In the genomic region with DNA sequence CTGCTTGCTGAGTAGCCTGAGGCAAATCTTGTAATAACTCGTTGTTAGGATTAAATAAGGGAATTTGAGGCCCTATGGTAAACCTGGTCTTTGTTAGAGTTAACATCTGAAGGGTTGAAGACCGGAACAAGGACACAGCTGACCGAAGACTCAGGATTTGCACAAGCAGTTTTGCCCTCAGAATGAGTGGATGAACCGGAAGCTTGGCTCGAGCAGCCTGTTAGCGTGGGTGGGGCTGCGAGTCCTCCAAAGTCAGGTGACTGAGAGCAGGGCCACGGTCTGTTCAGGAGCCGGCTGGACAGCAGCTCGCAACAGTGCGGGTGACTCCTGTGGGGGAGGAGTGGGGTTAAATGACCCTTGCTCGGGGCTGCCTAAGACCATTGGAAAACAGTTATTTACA, we compare ENCODE assay signal across 8 mouse cellular contexts. TPM values are rescaled to one million over a fixed set of nuclear protein-coding genes. Genes with fewer than 3 reads are reported as not detected.
A peak's percentile ranks its signal among the peaks of the same experiment; 100 is the strongest.
DNase-seq lines count a peak whose midpoint lies in the region; ATAC-seq and TF ChIP-seq lines count a peak whose summit lies in the region.

No protein-coding gene starts in this region.

- H3K4me2 ChIP-seq in embryonic facial prominence, embryonic 12.5 days (replicated peaks), result peak overlapping the region; percentile 69
- peak overlapping the region; percentile 75 for H3K4me2 ChIP-seq in hindbrain, embryonic 14.5 days (replicated peaks)
- H3K4me2 ChIP-seq in limb, embryonic 14.5 days (replicated peaks; ENCODE audit: low read depth, low read length, severe bottlenecking), result peak overlapping the region; percentile 7; the same call in 1 of the 2 replicates
- peak overlapping the region; percentile 80; the same call in 1 of the 2 replicates for H3K4me2 ChIP-seq in neural tube, embryonic 14.5 days (ENCODE audit: low read depth, low read length)

- peaks cover 21% of the 10 kb centered on the region for H3K4me1 ChIP-seq in embryonic facial prominence, embryonic 12.5 days
- H3K4me1 ChIP-seq in hindbrain, embryonic 14.5 days (replicated peaks; ENCODE audit: control insufficient read depth, insufficient read depth, low read length), result peaks cover 21% of the 10 kb centered on the region
- peaks cover 18% of the 10 kb centered on the region for H3K4me1 ChIP-seq in limb, embryonic 14.5 days (ENCODE audit: control insufficient read depth, insufficient read depth, low read length)
- H3K4me1 ChIP-seq in neural tube, embryonic 14.5 days (ENCODE audit: control insufficient read depth, insufficient read depth, low read length), result peaks cover 22% of the 10 kb centered on the region

- no peaks in the 10 kb centered on the region for H3K27me3 ChIP-seq in embryonic facial prominence, embryonic 12.5 days
- no peaks in the 10 kb centered on the region for H3K27me3 ChIP-seq in hindbrain, embryonic 14.5 days (ENCODE audit: control insufficient read depth, insufficient read depth, low read length)
- no peaks in the 10 kb centered on the region for H3K27me3 ChIP-seq in limb, embryonic 14.5 days (ENCODE audit: control insufficient read depth, insufficient read depth, low read length)
- no peaks in the 10 kb centered on the region for H3K27me3 ChIP-seq in neural tube, embryonic 14.5 days (ENCODE audit: control insufficient read depth, insufficient read depth, low read length)

- intact Hi-C loops in left cerebral cortex, postnatal 4 days (cut with DNase I), result loop anchor here (5.0 kb wide), 1 partner anchor 102 kb away; a partner anchor contains a TSS

- ATAC-seq in embryonic facial prominence, embryonic 12.5 days (ENCODE audit: insufficient number of reproducible peaks, insufficient read depth, low FRiP score, low TSS enrichment), result no peak
- no peak for ATAC-seq in hindbrain, embryonic 14.5 days (ENCODE audit: low FRiP score)
- ATAC-seq in limb, embryonic 14.5 days (ENCODE audit: low FRiP score, low read depth), result no peak
- ATAC-seq in neural tube, embryonic 14.5 days (ENCODE audit: low read depth), result no peak
- no peak for ATAC-seq in megakaryocyte, adult 5-6 weeks (ENCODE audit: poor library complexity, severe bottlenecking)

- no peak for TF ChIP-seq POLR2A in limb, embryonic 14.5 days (IDR thresholded peaks at IDR 0.05; ENCODE audit: borderline replicate concordance, extremely low read depth, insufficient read depth, insufficient read length)

- H3K9me3 ChIP-seq in embryonic facial prominence, embryonic 12.5 days, result no peaks in the 10 kb centered on the region
- H3K9me3 ChIP-seq in hindbrain, embryonic 14.5 days (ENCODE audit: control insufficient read depth, low read length), result no peaks in the 10 kb centered on the region
- H3K9me3 ChIP-seq in limb, embryonic 14.5 days (ENCODE audit: control insufficient read depth, low read length), result no peaks in the 10 kb centered on the region
- no peaks in the 10 kb centered on the region for H3K9me3 ChIP-seq in neural tube, embryonic 14.5 days (ENCODE audit: control insufficient read depth, low read length)

- H3K4me3 ChIP-seq in embryonic facial prominence, embryonic 12.5 days, result no peak overlapping the region
- H3K4me3 ChIP-seq in hindbrain, embryonic 14.5 days (replicated peaks; ENCODE audit: low read length), result no peak overlapping the region
- H3K4me3 ChIP-seq in limb, embryonic 14.5 days (replicated peaks; ENCODE audit: low read length), result 0 out of 2 replicates have a peak overlapping the region, but pooled peaks have one; percentile 4
- H3K4me3 ChIP-seq in neural tube, embryonic 14.5 days (ENCODE audit: low read depth, low read length), result no peak overlapping the region

- H3K27ac ChIP-seq in embryonic facial prominence, embryonic 12.5 days, result 0 out of 2 replicates have a peak overlapping the region, but pooled peaks have one; percentile 3
- H3K27ac ChIP-seq in hindbrain, embryonic 14.5 days, result no peak overlapping the region
- no peak overlapping the region for H3K27ac ChIP-seq in limb, embryonic 14.5 days (replicated peaks; ENCODE audit: low read depth, low read length)
- no peak overlapping the region for H3K27ac ChIP-seq in neural tube, embryonic 14.5 days (ENCODE audit: low read depth, low read length)

- H3K9ac ChIP-seq in embryonic facial prominence, embryonic 12.5 days, result no peak overlapping the region
- H3K9ac ChIP-seq in hindbrain, embryonic 14.5 days, result peak overlapping the region; percentile 28; the same call in 1 of the 2 replicates
- no peak overlapping the region for H3K9ac ChIP-seq in limb, embryonic 14.5 days (ENCODE audit: low read depth, low read length, severe bottlenecking)
- no peak overlapping the region; the same call in 1 of the 2 replicates for H3K9ac ChIP-seq in neural tube, embryonic 14.5 days (replicated peaks; ENCODE audit: low read depth, low read length)

- peaks cover 41% of the 10 kb centered on the region for H3K36me3 ChIP-seq in embryonic facial prominence, embryonic 12.5 days
- peaks cover 53% of the 10 kb centered on the region for H3K36me3 ChIP-seq in hindbrain, embryonic 14.5 days (replicated peaks; ENCODE audit: control insufficient read depth, insufficient read depth)
- H3K36me3 ChIP-seq in limb, embryonic 14.5 days (ENCODE audit: control insufficient read depth, insufficient read depth, low read length), result peaks cover 46% of the 10 kb centered on the region
- peaks cover 28% of the 10 kb centered on the region for H3K36me3 ChIP-seq in neural tube, embryonic 14.5 days (ENCODE audit: control insufficient read depth, insufficient read depth, low read length)

- peak; percentile 32 for DNase-seq in cerebellum, adult 9-10 months
- DNase-seq in cerebellum, postnatal 4 days (ENCODE audit: low spot score in 2 of 2), result no peak
- no peak for DNase-seq in hindbrain, embryonic 14.5 days (ENCODE audit: low spot score)
- DNase-seq in limb, embryonic 14.5 days (ENCODE audit: low spot score), result peak; percentile 3
- DNase-seq in left cerebral cortex, postnatal 4 days, result no peak

- WGBS in embryonic facial prominence, embryonic 12.5 days, result 40% methylated on average over 12 of the region's 12 CpGs
- WGBS in hindbrain, embryonic 14.5 days, result 70% methylated on average over 12 of the region's 12 CpGs
- 40% methylated on average over 12 of the region's 12 CpGs for WGBS in limb, embryonic 14.5 days
- 67% methylated on average over 12 of the region's 12 CpGs for WGBS in neural tube, embryonic 14.5 days

RNA-seq across cellular contexts. Expression of a gene that starts 2.8 kb away (rescaled TPM):
- polyA plus RNA-seq in embryonic facial prominence, embryonic 12.5 days (2016; fragmentation: Nextera tagmentation; extraction: Ambion mirVana), result 199 and 203 TPM in 2 replicates
- 286 TPM in 2 replicates for polyA plus RNA-seq in hindbrain, embryonic 14.5 days (2014; fragmentation: Nextera tagmentation; extraction: Ambion mirVana)
- polyA plus RNA-seq in limb, embryonic 14.5 days (2012; rRNA removed), result 96.0 and 109 TPM in 2 replicates
- 124 and 140 TPM in 2 replicates for polyA plus RNA-seq in limb, embryonic 14.5 days (2014; fragmentation: Nextera tagmentation; extraction: Ambion mirVana)
- 296 and 305 TPM in 2 replicates for polyA plus RNA-seq in neural tube, embryonic 14.5 days (2014; fragmentation: Nextera tagmentation; extraction: Ambion mirVana)
- 35.7 and 38.6 TPM in 2 replicates for total RNA-seq in megakaryocyte, adult 5-6 weeks (2015)
- total RNA-seq in megakaryocyte, adult 5-6 weeks (2017), result 34.6 and 36.8 TPM in 2 replicates
- 100 to 1,000 TPM; 150 to 166 TPM for total RNA-seq in left cerebral cortex, postnatal 4 days (2021)

RNA-seq across cellular contexts. Expression of a gene that starts 57.7 kb away (rescaled TPM):
- 94.1 and 95.4 TPM in 2 replicates for polyA plus RNA-seq in embryonic facial prominence, embryonic 12.5 days (2016; fragmentation: Nextera tagmentation; extraction: Ambion mirVana)
- polyA plus RNA-seq in hindbrain, embryonic 14.5 days (2014; fragmentation: Nextera tagmentation; extraction: Ambion mirVana), result 77.2 and 80.9 TPM in 2 replicates
- 31.2 and 37.8 TPM in 2 replicates for polyA plus RNA-seq in limb, embryonic 14.5 days (2012; rRNA removed)
- polyA plus RNA-seq in limb, embryonic 14.5 days (2014; fragmentation: Nextera tagmentation; extraction: Ambion mirVana), result 78.6 and 83.0 TPM in 2 replicates
- polyA plus RNA-seq in neural tube, embryonic 14.5 days (2014; fragmentation: Nextera tagmentation; extraction: Ambion mirVana), result 97.2 and 103 TPM in 2 replicates
- total RNA-seq in megakaryocyte, adult 5-6 weeks (2015), result 43.7 and 44.6 TPM in 2 replicates
- 67.3 and 79.7 TPM in 2 replicates for total RNA-seq in megakaryocyte, adult 5-6 weeks (2017)
- total RNA-seq in left cerebral cortex, postnatal 4 days (2021), result 10 to 100 TPM; 50.9 to 51.1 TPM

RNA-seq across cellular contexts. Expression of a gene that starts 58.3 kb away (rescaled TPM):
- 5.6 and 7.5 TPM in 2 replicates for polyA plus RNA-seq in embryonic facial prominence, embryonic 12.5 days (2016; fragmentation: Nextera tagmentation; extraction: Ambion mirVana)
- 13.7 and 17.2 TPM in 2 replicates for polyA plus RNA-seq in hindbrain, embryonic 14.5 days (2014; fragmentation: Nextera tagmentation; extraction: Ambion mirVana)
- polyA plus RNA-seq in limb, embryonic 14.5 days (2012; rRNA removed), result 2.8 and 4.1 TPM in 2 replicates
- 9.1 and 9.5 TPM in 2 replicates for polyA plus RNA-seq in limb, embryonic 14.5 days (2014; fragmentation: Nextera tagmentation; extraction: Ambion mirVana)
- polyA plus RNA-seq in neural tube, embryonic 14.5 days (2014; fragmentation: Nextera tagmentation; extraction: Ambion mirVana), result 13.7 and 20.1 TPM in 2 replicates
- 0.91 and 3.5 TPM in 2 replicates for total RNA-seq in megakaryocyte, adult 5-6 weeks (2015)
- 2.9 and 5.1 TPM in 2 replicates for total RNA-seq in megakaryocyte, adult 5-6 weeks (2017)
- total RNA-seq in left cerebral cortex, postnatal 4 days (2021), result 10 to 100 TPM; 13.1 to 16.1 TPM

Comparison
In these comparisons a context has a peak if more than half of its experiments do, and no peak if none do; other contexts are left out.
1. DNase-seq: peak in cerebellum, adult 9-10 months (single experiment) and limb, embryonic 14.5 days (single experiment); none in cerebellum, postnatal 4 days (0 of 2), hindbrain, embryonic 14.5 days (single experiment) and left cerebral cortex, postnatal 4 days (single experiment).
2. H3K4me2 ChIP-seq: peak in every context shown above with its lines; median percentile 80 in neural tube, embryonic 14.5 days; 75 in hindbrain, embryonic 14.5 days; 69 in embryonic facial prominence, embryonic 12.5 days; 7 in limb, embryonic 14.5 days.